Mouse (Mus musculus) neutrophil, adult 5-6 weeks (primary cell): ENCODE data around the gene Actr5. TPM values are rescaled to one million over a fixed set of nuclear protein-coding genes. Genes with fewer than 3 reads are reported as not detected.

Experiments
- ATAC-seq: fragments of 151-379, 151-347 bp; 2 replicates; pipeline ENCODE4 v1.8.0; 2017; ENCODE audit warnings: mild to moderate bottlenecking, moderate TSS enrichment; ENCODE audit not compliant: insufficient number of reproducible peaks, poor library complexity, low FRiP score, severe bottlenecking; ENCODE audit errors: extremely low read depth
- total RNA-seq: library from RNA; stranded (forward); fragments of 200-1000 nt; gene quantifications from 2 replicates; pipeline ENCODE4 v1.2.3, GENCODE M21; 2017

Actr5 gene
- total RNA-seq, 1 experiment from 2014 or later, result 29.6 TPM

DNA sequence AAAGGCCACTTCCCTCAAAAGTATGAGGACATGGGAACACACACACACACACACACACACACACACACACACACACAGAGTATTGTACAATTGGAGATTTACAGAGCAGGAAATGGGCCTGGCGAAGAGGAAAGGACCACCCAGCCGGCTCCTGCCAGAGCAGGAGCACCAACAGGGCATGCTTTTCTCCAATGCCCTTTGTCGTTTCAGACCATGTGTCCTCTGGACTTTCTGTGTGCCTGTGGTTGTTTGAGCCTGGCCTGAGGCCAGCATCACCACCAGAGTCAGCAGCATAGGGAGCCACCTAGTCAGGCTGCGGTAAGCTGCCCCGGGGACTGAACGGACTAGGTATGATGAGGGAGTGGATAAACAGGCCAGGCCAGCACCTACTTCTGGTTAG lies 34.1 kb downstream of the Actr5 start:
- no peak for ATAC-seq

DNA sequence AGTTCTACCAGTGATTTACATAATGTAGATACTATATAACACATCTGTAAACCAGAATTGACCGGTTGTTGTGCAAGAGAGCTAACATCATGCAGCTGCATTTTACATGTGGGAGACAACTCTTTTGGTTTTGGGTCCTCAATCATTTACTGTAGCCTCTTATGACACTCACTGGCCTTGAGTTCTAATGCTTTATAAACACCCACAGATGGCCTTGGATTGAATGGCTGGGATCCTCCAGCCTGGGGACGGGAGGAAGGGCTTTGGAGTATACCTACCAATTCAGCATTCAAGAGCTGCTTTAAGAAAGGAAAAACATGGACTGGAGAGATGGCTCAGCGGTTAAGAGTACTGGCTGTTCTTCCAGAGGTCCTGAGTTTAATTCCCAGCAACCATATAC lies 34.7 kb downstream of the Actr5 start:
- no peak for ATAC-seq

DNA sequence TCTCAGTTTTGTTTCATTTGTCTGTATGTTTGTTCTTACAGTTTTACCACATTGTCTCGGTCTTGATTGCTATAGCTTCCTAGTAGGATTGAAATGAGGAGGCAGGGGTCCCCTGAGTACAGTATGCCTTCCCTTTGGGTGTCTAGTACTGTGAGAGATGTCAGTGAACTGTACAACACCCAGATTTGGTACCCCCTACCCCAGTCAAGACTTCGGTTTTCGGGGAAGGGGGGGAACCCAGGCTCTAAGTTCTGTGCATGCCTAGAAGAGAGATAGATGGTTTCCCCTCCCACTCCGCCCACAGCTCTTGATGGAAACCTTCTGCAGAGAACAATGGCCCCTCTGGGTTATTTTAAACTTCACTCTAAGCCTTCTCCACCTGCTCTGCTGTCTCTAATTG lies 40.4 kb downstream of the Actr5 start, which contains the start of gene Ppp1r16b:
Ppp1r16b (plus strand) TSS at position 301 of the 400 bp plus-strand sequence.
- ATAC-seq, result no peak

DNA sequence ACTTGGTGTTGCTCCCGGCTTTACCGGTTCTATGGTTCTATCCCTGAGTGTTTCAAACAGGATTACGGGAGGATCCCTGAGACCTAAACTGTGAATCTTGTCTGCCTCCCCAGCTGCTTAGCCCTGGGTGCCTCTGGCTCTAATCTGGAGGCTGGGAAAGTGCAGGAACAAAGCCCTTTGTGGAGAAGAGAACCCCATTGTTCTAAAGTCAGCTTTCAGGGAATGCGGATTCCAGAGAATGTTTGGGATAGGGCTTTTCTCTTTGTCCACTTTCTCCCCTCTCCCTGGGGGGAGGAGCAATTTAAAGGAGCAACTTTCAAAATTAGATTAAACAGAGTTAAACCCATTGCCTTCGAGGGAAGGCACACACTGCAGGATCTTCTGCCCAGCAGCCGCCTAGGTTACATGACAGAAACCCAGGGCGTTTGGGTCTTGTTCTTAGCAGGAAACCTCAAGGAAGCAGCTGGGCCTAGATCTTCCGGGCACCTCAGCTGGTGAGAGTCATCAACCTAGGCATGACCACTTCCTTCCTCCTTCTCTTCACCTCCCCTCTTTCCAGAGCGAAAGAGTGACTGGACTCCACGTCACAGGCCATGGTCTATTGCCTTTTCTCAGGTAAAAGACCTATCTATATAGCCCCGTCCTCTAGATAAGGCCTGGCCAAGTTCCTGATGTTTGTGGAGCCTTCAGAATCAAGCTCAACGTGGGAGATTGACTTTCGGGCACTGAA lies 41.5 kb downstream of the Actr5 start:
- ATAC-seq, result peak; percentile 88

DNA sequence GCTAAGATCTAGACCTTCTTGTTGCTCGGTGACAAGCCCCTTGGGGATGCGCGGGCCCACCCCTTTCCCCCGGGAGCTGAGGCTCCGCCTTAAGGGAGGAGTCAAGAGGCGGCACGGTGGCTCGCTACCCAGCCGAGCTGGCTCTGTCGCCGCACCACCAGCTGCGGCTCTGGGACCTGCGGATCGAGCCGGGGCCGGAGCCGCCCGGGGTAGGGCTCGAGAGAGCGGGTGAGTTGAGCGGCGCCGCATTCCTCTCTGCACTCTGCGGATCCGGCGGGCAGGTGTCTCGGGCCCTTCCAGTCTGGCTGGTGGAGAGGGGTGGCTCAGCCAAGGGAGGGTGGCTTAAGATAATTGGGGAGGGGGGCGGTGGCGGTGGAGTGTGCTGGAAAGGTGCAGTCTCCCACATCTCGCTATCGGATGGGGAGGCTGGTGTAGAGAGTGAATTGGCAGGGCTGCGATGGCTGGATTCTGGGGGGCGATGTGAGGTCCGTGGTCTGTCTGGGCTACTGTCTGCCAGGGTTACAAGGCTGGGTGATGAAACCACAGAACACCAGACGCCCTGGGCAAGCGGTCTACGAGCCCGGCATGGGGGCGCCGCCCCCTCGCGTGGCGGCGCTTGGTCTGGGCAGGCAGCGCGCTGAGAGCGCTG lies 42.5 kb downstream of the Actr5 start:
- ATAC-seq, result peak; percentile 58

DNA sequence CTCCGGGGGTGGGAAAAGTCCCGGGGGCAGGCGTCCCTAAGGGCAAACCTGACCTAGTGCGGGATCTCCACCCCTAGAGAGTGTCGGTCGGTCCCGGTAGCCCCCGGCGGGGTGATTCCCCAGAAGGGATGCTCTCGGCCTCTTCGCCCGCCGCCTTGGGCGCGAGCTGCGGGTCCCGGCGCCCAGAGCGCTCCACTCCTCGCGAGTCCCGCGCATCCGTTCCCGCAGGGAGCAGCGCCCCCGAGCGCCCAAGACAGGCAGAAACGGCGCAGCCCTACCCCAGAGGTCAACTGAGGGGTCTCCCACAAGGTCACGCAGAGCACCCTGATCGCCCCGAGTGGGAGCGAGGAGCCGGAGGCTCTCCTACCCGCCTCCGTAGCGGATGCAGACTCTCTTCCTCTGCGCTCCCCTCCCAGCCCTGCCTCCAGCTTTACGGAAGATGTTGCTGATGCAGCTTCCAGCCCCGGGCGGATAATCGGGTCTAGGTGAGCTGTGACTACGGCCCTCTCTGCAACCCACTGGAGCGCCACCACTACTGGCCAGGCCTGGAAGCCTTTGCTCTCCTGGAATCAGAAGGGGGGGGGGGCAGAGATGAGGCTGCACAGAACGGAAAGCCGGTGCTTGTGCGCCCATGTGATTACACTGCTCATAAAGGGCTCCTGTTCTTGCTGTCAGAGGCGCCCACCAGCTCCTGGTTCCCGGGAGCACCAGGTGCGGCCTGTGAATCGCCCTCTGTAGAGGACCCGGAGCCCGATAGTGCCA lies 43.2 kb downstream of the Actr5 start:
- no peak for ATAC-seq

DNA sequence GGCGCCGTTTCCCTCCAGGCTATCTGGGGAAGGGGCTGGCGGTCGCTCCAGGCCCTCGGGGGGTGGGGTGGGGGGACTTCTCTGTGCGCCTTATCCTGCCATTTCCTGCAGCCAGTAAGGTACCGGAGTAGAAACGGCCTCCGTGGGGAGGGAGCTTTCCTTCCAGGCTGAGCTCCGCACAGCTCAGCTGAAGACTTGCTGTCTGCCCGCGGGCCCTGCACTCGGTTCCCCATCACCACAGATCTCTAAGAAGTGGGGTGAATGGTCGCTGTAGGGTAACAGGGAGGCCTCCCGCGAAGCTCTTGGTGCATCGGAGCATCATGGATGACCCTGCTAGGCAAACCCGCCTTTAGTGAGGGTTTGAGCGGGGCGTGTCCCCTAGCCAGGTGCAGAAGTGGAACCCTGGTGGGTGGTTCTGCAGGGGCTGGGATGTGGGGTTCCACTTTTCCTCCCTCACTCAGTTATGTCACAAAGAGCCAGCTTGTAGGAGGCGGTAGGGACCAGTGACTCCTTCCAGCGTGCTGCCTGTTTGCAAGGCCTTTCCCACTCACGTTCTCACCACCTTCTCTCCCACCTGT lies 43.8 kb downstream of the Actr5 start:
- ATAC-seq, result no peak

DNA sequence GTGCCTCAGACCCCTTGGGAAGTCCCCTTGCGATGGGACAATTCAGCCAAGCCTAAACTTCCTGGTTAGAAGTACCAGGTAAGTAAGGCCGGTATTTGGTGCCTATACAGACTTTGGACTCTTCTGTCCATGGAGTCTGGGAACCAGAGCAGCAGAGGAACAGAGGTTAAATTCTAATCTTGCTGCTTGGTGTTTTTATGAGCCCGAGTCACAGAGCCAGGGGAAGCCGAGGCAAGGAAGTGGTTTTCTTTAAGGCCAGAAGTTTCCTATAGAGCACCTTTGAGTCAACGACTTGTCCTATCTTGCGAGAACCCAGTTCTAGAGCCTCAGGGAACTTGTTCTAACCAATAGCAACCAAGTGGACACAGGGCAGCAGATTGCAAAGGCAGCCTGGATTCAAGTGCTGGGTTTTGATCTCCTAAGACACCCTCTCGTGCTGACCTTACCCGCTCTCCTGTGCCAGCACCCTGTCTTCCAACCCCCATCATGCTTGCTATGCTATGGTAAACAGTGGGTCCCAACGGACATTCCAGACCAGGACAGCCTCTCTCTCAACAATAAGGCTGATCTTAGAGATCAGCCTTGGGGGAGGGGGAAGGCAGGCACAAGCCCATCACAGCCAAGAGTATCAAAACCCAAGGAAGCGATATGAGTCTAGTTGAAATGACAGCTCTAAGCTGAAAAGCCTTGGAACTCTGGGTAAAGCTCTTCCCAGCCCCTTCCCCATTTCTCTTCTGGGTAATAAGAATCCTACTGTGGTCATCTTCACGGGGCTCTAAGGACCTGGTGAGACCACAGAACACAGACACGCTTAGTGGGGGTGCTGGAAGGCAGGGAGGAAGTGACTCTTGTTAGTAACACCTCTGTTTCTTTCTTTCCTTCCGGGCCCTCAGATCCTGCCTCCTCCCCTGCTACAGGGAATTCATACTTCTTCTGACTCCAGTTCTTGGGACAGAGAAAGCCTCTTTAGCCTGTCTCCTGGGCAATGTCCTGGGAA lies 44.8 kb downstream of the Actr5 start:
- no peak for ATAC-seq

DNA sequence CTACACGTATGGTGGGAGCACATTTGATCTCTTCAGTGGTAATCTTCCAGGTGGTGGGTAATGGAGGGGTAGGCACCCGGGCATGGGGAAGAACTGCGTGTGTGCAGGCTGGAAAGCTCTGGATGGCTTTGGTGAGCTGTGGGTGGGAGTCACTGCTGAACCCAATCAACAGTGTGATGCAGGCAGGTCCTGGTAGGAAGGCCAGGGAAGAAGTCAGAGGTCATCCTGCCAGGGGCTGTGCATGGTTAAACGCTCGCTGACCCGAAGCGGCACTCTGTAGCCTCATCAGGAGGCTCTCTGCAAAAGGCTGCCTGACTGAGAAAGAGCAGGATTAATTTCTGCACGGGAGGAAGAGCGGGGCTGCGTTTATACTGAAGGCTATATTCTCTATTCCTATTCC lies 45.9 kb downstream of the Actr5 start:
- no peak for ATAC-seq

DNA sequence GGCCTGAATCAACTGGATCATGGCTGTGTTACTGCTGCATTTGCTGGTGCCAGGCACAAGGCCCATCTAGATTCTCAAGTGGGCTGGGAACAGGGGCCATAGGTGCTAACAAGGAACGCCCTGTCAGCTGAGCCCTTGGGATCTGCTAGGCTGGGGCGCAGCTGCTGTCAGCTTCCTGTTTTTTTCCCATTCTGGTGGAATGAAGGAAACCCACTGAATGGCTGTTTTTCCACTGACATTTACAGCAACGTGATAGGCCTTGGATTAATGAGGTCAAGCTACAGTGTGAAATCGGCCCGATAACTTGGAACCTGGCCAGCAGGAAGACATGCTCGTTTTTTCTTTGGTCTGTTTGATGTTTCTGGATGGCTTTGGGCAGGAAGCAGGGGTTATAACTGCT lies 48.1 kb downstream of the Actr5 start:
- ATAC-seq, result no peak

DNA sequence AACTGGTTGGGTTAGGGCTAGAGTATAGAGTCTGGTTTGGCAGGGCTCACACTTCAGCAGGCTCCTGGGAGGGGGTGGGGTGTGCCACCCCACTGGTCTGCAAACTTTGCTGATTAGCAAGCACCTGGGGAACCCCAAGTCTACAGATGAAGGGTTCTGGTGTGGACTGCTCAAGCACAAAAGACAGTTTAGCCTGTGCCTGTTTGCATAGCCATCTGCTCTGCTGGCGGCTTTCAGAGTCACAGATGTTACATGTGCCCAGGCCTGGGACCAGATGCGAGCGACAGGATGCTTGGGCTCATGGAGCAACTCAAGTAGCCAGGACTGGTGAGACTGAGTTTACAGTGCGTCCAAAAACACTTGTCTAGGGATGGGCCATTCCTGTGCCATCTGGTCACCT lies 48.8 kb downstream of the Actr5 start:
- peak; percentile 59 for ATAC-seq

DNA sequence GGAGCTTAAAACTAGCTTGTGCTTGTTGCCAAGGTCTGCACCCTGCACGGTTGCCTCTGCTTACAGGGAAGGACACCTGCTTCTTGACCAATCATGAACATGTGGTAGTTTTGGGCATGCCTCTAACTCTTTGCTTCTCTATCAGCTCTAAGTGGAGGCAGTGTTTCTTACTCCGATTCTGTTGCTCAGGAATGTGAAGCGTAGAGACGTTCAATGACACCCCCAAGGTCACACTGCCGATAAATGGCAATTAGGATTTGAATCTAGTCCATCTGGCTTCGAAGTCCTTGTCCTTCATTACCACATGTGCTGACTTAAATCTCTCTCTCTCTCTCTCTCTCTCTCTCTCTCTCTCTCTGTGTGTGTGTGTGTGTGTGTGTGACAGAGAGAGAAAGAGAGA lies 49.4 kb downstream of the Actr5 start:
- no peak for ATAC-seq

DNA sequence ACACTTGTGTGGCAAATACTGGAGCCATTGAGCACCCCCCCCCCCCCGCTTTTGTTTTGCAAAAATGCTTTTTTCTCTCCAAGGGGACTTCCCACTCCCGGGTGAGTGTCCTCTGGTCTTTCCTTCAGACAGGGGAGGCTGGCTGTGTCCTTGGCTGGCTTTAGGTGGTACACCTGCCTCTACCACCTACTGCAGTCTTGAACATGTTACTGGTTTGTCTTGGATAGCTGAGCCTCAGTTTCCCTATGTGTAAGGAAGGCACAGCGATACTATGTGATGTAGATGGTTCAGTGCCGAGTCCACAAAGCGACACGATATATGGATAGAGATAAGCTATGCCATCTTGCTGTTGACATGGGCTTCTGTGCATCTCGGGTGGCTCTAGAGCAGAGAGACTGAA lies 50.1 kb downstream of the Actr5 start:
- ATAC-seq, result no peak

DNA sequence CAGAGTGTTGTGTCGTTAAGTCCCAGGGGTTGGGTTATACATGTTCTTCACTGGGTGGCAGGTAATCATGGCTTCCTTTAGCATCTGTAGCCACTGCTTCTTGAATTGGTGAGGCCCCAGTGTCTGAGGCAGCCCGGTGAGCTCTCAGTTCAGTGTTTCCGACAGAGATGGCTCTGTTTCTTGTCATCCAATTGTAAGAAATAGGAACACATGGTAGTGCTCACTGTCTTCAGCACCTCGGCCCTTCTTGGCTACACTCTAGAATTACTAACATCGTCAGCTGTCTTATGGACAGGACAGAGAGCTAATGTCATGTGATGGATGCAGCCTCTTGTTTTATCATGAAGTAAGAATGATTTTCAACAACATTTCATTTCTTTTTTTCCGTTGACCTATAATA lies 50.5 kb downstream of the Actr5 start:
- no peak for ATAC-seq

DNA sequence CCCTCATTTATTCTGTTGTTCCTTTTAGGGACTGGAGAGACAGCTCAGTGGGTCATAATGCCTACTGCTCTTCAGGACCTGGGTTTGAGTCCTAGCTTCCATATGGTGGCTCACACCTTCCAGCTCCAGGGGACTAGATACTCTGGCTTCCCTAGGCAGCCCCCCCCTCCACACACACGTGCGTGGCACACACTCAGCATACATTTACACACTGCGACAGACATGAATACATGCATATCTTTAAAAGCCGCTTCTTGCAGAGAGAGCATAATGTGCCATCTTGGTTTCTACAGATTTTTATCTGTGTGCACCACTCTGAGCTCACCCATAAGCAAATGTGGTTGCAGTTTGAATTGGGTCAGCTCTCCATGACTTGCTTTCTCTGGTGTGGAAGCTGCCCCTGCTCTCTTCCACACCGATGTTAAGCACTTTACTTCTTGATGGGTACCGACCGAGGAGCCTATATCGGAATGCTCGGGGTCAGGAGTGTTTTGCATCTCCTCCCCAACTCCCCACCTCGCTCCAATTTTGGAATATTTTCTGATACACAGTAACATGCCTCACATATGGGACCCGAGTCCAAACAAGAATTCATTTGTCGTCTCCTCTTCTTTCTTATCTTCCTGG lies 51.3 kb downstream of the Actr5 start:
- ATAC-seq, result no peak

DNA sequence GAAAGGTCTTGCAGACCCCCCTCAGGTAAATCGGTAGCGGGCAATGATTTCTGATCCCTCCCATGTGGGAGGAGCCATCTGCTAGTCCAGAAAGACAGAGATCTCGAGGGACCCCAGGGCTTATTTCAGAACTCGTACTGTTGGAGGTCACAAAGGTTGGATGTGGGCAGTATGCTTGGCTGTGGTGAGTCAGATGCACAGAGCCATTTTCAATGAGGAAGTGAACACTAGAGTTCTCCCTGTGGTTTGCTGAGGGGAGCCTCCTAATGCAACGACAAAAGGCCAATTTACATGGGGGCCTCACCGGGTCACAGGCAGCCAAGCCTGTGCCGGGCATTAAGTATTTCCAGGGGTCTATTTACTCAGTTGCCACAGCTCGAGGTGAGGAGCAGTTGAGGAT lies 53.3 kb downstream of the Actr5 start:
- peak; percentile 49 for ATAC-seq

DNA sequence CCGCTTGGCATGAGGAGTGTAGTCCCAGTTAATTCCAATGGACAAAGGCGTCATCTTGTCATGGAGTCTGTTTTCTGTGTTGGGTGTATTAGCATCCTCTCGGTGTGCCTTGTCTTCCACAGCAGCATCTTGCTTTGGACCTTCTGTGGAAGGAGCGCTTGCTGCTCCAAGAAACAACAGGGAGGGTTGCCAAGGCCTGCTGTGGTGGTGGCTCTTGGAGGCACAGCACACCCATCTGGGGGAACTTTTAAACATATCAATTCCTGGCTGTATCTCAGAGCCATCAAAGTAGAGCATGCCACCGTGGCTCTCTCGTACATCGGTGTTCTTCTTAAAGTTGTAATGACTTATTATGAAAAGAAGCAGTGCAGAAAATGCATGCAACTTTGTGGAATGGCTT lies 54.4 kb downstream of the Actr5 start:
- ATAC-seq, result no peak

DNA sequence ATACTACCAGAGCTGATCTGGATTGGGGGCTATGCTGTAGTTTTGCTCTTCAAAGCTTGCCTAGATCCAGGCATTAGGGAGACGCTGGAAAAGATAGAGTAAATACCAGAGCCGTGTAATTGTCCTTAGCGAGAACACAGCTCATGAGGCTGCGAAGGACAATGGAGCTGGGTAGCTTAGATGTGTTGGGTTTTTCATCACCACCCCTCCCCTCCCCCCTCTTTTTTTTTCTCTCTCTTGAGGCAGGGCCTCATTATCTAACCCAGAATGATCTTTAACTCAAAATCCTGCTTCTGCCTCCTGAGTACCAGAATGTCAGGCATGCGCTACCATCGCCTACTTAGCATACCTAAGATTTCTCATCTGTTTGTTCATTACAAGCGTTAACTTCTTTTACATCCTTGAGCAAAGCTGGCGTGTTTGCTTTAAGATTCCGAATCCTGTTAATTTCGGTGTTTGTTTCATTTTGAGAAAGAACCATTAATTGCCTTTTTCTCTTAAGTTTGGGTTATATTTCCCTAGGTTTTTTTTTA lies 55.7 kb downstream of the Actr5 start:
- no peak for ATAC-seq
